11 mouse cellular contexts compared by ENCODE assay signal in the genomic region with DNA sequence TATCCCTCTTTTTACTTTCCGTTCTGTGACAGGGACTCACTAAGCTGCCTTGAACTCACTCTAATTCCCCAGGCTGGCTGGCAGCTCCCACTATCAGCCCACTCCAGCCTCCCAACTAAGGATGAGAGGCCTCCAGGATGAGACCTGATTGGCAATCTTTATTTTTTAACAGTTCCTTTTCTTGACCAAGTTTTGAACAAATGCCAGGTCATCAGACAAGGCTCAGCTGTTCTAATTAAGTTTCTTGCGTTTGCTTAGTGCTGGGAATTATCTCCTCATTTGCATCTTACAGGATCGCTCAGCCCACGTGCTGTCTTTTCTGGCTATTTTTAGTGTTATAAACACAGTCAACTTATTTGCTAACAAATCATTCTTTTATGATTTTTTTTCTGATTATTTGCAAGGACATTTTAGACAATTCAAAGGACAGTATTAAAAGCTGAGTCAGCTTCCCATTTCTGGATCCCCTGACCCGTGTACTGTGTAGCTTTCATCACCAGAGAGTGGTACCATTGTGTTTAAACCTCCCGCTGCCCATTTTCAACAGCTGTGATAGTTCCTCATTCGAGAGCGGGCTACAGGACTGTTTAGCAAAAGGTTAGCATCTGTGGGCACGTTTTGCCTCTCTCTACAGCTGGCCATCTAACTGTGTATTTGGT. TPM values are rescaled to one million over a fixed set of nuclear protein-coding genes. Genes with fewer than 3 reads are reported as not detected.
DNase-seq lines count a peak whose midpoint lies in the region; ATAC-seq and TF ChIP-seq lines count a peak whose summit lies in the region.
"Had no signal": no experiment of that assay in that cellular context is flagged by ENCODE, and none has a peak within 500 bp of the region (broad histone marks: within the 10 kb centered on the region; RNA-seq: fewer than 3 reads in every experiment).

No protein-coding gene starts in this region.

- H3K4me2 ChIP-seq in forebrain, embryonic 12.5 days = peak overlapping the region; percentile 9; the same call in 1 of the 2 replicates
- H3K4me2 ChIP-seq in intestine, postnatal 0 days (replicated peaks; ENCODE audit: low read depth) = no peak overlapping the region
- H3K4me2 ChIP-seq: liver, embryonic 13.5 days had no signal

- H3K4me3 ChIP-seq in forebrain, embryonic 12.5 days (replicated peaks) = no peak overlapping the region
- H3K4me3 ChIP-seq in intestine, postnatal 0 days (ENCODE audit: low read depth, low read length) = no peak overlapping the region
- H3K4me3 ChIP-seq: liver, embryonic 13.5 days had no signal

- H3K9me3 ChIP-seq in forebrain, embryonic 12.5 days = no peaks in the 10 kb centered on the region
- H3K9me3 ChIP-seq in intestine, postnatal 0 days (ENCODE audit: control insufficient read depth) = no peaks in the 10 kb centered on the region
- H3K9me3 ChIP-seq: liver, embryonic 13.5 days had no signal

- no peak overlapping the region for H3K9ac ChIP-seq in forebrain, embryonic 12.5 days
- no peak overlapping the region for H3K9ac ChIP-seq in intestine, postnatal 0 days (ENCODE audit: low read depth, low read length)
- H3K9ac ChIP-seq: liver, embryonic 13.5 days had no signal

- peak; percentile 86 for ATAC-seq in forebrain, embryonic 12.5 days (ENCODE audit: low FRiP score)
- ATAC-seq in megakaryocyte progenitor cell, adult 5-6 weeks (replicated peaks; ENCODE audit: poor library complexity) = peak; percentile 90
- no peak for ATAC-seq in intestine, postnatal 0 days

- no peaks in the 10 kb centered on the region for H3K27me3 ChIP-seq in forebrain, embryonic 12.5 days
- H3K27me3 ChIP-seq in splenic B cell, adult 2 months (ENCODE audit: control insufficient read depth, insufficient read depth, low read length, poor library complexity, severe bottlenecking) = no peaks in the 10 kb centered on the region
- H3K27me3 ChIP-seq in intestine, postnatal 0 days (replicated peaks; ENCODE audit: control insufficient read depth, insufficient read depth, low read length) = no peaks in the 10 kb centered on the region

- no peak for TF ChIP-seq CTCF in intestine, postnatal 0 days (IDR thresholded peaks at IDR 0.05; ENCODE audit: low read depth)

- 0 out of 2 replicates have a peak overlapping the region, but pooled peaks have one; percentile 32 for H3K27ac ChIP-seq in forebrain, embryonic 12.5 days
- no peak overlapping the region for H3K27ac ChIP-seq in intestine, postnatal 0 days (ENCODE audit: low read depth, low read length)
- H3K27ac ChIP-seq: liver, embryonic 13.5 days had no signal

- WGBS in forebrain, embryonic 12.5 days = 20% methylated on average over 9 of the region's 9 CpGs
- WGBS in intestine, postnatal 0 days = 62% methylated on average over 9 of the region's 9 CpGs

- H3K36me3 ChIP-seq in forebrain, embryonic 12.5 days (replicated peaks) = no peaks in the 10 kb centered on the region
- no peaks in the 10 kb centered on the region for H3K36me3 ChIP-seq in splenic B cell, adult 2 months (ENCODE audit: control insufficient read depth, insufficient read depth, low read length, poor library complexity, severe bottlenecking)
- no peaks in the 10 kb centered on the region for H3K36me3 ChIP-seq in intestine, postnatal 0 days (ENCODE audit: control insufficient read depth, insufficient read depth)
- H3K36me3 ChIP-seq: liver, embryonic 13.5 days had no signal

- peaks cover 9% of the 10 kb centered on the region for H3K4me1 ChIP-seq in forebrain, embryonic 12.5 days
- H3K4me1 ChIP-seq in intestine, postnatal 0 days (replicated peaks; ENCODE audit: control insufficient read depth, insufficient read depth, low read length) = no peaks in the 10 kb centered on the region

- DNase-seq in lung, postnatal 36 days = peak; percentile 40
- DNase-seq in lung, postnatal 4 days = no peak
- peak; percentile 48 for DNase-seq in splenic B cell, adult 2 months (ENCODE audit: low read depth, low spot score)
- no peak for DNase-seq in ovary, adult 18-20 months (ENCODE audit: low spot score)
- DNase-seq: adrenal gland, postnatal 10 days; kidney, adult 18-20 months; liver, embryonic 13.5 days; thymus, postnatal 36 days had no signal

RNA-seq across cellular contexts. Expression of a gene that starts 4.0 kb away (rescaled TPM):
- 16.1 and 20.7 TPM in 2 replicates for polyA plus RNA-seq in forebrain, embryonic 12.5 days (2016; fragmentation: Nextera tagmentation; extraction: Ambion mirVana)
- 17.2 and 19.3 TPM in 2 replicates for total RNA-seq in megakaryocyte progenitor cell, adult 5-6 weeks (2015)
- total RNA-seq in megakaryocyte progenitor cell, adult 5-6 weeks (2017) = 18.8 and 24.4 TPM in 2 replicates
- polyA plus RNA-seq in intestine, postnatal 0 days (2015; fragmentation: Nextera tagmentation; extraction: Ambion mirVana) = 42.3 and 51.6 TPM in 2 replicates

RNA-seq across cellular contexts. Expression of a gene that starts 47.9 kb away (rescaled TPM):
- 39.2 and 42.7 TPM in 2 replicates for polyA plus RNA-seq in forebrain, embryonic 12.5 days (2016; fragmentation: Nextera tagmentation; extraction: Ambion mirVana)
- 16.5 and 28.2 TPM in 2 replicates for total RNA-seq in megakaryocyte progenitor cell, adult 5-6 weeks (2015)
- 19.1 and 24.6 TPM in 2 replicates for total RNA-seq in megakaryocyte progenitor cell, adult 5-6 weeks (2017)
- polyA plus RNA-seq in intestine, postnatal 0 days (2015; fragmentation: Nextera tagmentation; extraction: Ambion mirVana) = 13.8 and 14.7 TPM in 2 replicates

Comparison
In these comparisons a context has a peak if more than half of its experiments do, and no peak if none do; other contexts are left out.
1. DNase-seq: peak in lung, postnatal 36 days (single experiment) and splenic B cell, adult 2 months (single experiment); none in lung, postnatal 4 days (0 of 2) and ovary, adult 18-20 months (single experiment).